Mouse (Mus musculus): ENCODE measurements around the gene Rhox12. TPM values are rescaled to one million over a fixed set of nuclear protein-coding genes. Genes with fewer than 3 reads are reported as not detected.

Gene Rhox12
- total and polyA plus RNA-seq, 3 experiments, result not detected

- DNase-seq, result no peak
- H3K9ac ChIP-seq (ENCODE audit: low read depth, low read length), result no peak within 1 kb of the TSS
- TF ChIP-seq EP300 (IDR thresholded peaks at IDR 0.05; ENCODE audit: insufficient read depth, low read depth, low read length) (no peak), CTCF (IDR thresholded peaks at IDR 0.05) (no peak), POLR2A (IDR thresholded peaks at IDR 0.05; ENCODE audit: insufficient read depth, low read depth, low read length) (no peak)
- intact Hi-C loops (cut with DNase I), result no loop called here
- no peaks in the 10 kb centered on the region for H3K27me3 ChIP-seq (ENCODE audit: control insufficient read depth, insufficient read depth, low read length)
- H3K4me1 ChIP-seq (ENCODE audit: control insufficient read depth, insufficient read depth, low read length), result no peaks in the 10 kb centered on the region
- H3K36me3 ChIP-seq (ENCODE audit: control insufficient read depth, insufficient read depth, low read length), result no peaks in the 10 kb centered on the region
- no peaks in the 10 kb centered on the region for H3K79me2 ChIP-seq (replicated peaks; ENCODE audit: control insufficient read depth, insufficient read depth, low read length)
- no peak within 1 kb of the TSS for H3K4me3 ChIP-seq
- 83% methylated on average over 11 of the region's 11 CpGs for WGBS
- H3K27ac ChIP-seq, result no peak within 1 kb of the TSS
These were observed 44.5 kb downstream of the Rhox12 start, which contains the start of gene Rhox10 for GRCm38 (mm10) chrX:38066175-38066574. Gene Rhox10, plus strand, starts transcription at chrX:38066475.

GRCm38 (mm10) chrX:38061544-38061943 lies 49.2 kb downstream of the Rhox12 start:
- no peaks in the 10 kb centered on the region for H3K79me2 ChIP-seq (replicated peaks; ENCODE audit: control insufficient read depth, insufficient read depth, low read length)
- H3K27ac ChIP-seq, result no peak overlapping the region
- no peak overlapping the region for H3K9ac ChIP-seq (ENCODE audit: low read depth, low read length)
- H3K27me3 ChIP-seq (ENCODE audit: control insufficient read depth, insufficient read depth, low read length), result no peaks in the 10 kb centered on the region
- no peak overlapping the region for H3K4me3 ChIP-seq
- intact Hi-C loops (cut with DNase I), result loop anchor here (5.0 kb wide), 1 partner anchor 116 kb away; no protein-coding TSS in a partner anchor
- 0% methylated on average over 1 of the region's 1 CpGs for WGBS
- no peaks in the 10 kb centered on the region for H3K4me1 ChIP-seq (ENCODE audit: control insufficient read depth, insufficient read depth, low read length)
- TF ChIP-seq CTCF (IDR thresholded peaks at IDR 0.05) (peak; percentile 82), EP300 (IDR thresholded peaks at IDR 0.05; ENCODE audit: insufficient read depth, low read depth, low read length) (no peak), POLR2A (IDR thresholded peaks at IDR 0.05; ENCODE audit: insufficient read depth, low read depth, low read length) (no peak)
- H3K36me3 ChIP-seq (ENCODE audit: control insufficient read depth, insufficient read depth, low read length), result no peaks in the 10 kb centered on the region
- no peak for DNase-seq

Other genes starting within 250 kb of the Rhox12 start
- gene Rhox8, start 232.0 kb downstream of the Rhox12 start, total RNA-seq (2021), result not detected
- gene Rhox8, start 232.0 kb downstream of the Rhox12 start, polyA plus RNA-seq (2012; rRNA removed), result not detected in 2 replicates
- gene Rhox7b, start 213.7 kb downstream of the Rhox12 start, total RNA-seq (2021), result not detected
- gene Rhox7b, start 213.7 kb downstream of the Rhox12 start, polyA plus RNA-seq (2012; rRNA removed), result not detected in 2 replicates
- not detected for gene Rhox9, start 209.1 kb downstream of the Rhox12 start, total RNA-seq (2021)
- not detected in 2 replicates for gene Rhox9, start 209.1 kb downstream of the Rhox12 start, polyA plus RNA-seq (2012; rRNA removed)
- gene Btg1-ps1, start 92.1 kb downstream of the Rhox12 start, total RNA-seq (2021), result not detected
- gene Btg1-ps1, start 92.1 kb downstream of the Rhox12 start, polyA plus RNA-seq (2012; rRNA removed), result not detected in 2 replicates
- gene Btg1-ps2, start 67.8 kb downstream of the Rhox12 start, total RNA-seq (2021), result not detected
- gene Btg1-ps2, start 67.8 kb downstream of the Rhox12 start, polyA plus RNA-seq (2012; rRNA removed), result not detected in 2 replicates
- not detected for gene Rhox10, start 44.4 kb downstream of the Rhox12 start, total RNA-seq (2021)
- not detected in 2 replicates for gene Rhox10, start 44.4 kb downstream of the Rhox12 start, polyA plus RNA-seq (2012; rRNA removed)
- not detected for gene Rhox11, start 25.8 kb downstream of the Rhox12 start, total RNA-seq (2021)
- not detected in 2 replicates for gene Rhox11, start 25.8 kb downstream of the Rhox12 start, polyA plus RNA-seq (2012; rRNA removed)
- not detected for gene Rhox13, start 10.3 kb upstream of the Rhox12 start, total RNA-seq (2021)
- gene Rhox13, start 10.3 kb upstream of the Rhox12 start, polyA plus RNA-seq (2012; rRNA removed), result not detected in 2 replicates
- 1 to 10 TPM; 9.5 to 9.9 TPM for gene Zbtb33, start 78.9 kb upstream of the Rhox12 start, total RNA-seq (2021)
- gene Zbtb33, start 78.9 kb upstream of the Rhox12 start, polyA plus RNA-seq (2012; rRNA removed), result 2.6 and 5.0 TPM in 2 replicates
- gene Tmem255a, start 141.5 kb upstream of the Rhox12 start, total RNA-seq (2021), result 1 to 10 TPM in 1 of 2 experiments, under 1 TPM in 1; 0.81 to 1.6 TPM
- gene Tmem255a, start 141.5 kb upstream of the Rhox12 start, polyA plus RNA-seq (2012; rRNA removed), result 1.00 and 1.6 TPM in 2 replicates
- not detected for gene Atp1b4, start 205.3 kb upstream of the Rhox12 start, total RNA-seq (2021)
- gene Atp1b4, start 205.3 kb upstream of the Rhox12 start, polyA plus RNA-seq (2012; rRNA removed), result not detected in 2 replicates